Mouse (Mus musculus): ENCODE data around the gene Bloc1s3. TPM values are rescaled to one million over a fixed set of nuclear protein-coding genes. Genes with fewer than 3 reads are reported as not detected.
"Not testable (repeated sequence)": the region's sequence is repeated elsewhere in the genome, so short reads cannot be mapped to it uniquely, and the experiment has no call there.

Bloc1s3 gene
- polyA plus RNA-seq, 1 experiment from 2014 or later, result 0.74 TPM

DNA sequence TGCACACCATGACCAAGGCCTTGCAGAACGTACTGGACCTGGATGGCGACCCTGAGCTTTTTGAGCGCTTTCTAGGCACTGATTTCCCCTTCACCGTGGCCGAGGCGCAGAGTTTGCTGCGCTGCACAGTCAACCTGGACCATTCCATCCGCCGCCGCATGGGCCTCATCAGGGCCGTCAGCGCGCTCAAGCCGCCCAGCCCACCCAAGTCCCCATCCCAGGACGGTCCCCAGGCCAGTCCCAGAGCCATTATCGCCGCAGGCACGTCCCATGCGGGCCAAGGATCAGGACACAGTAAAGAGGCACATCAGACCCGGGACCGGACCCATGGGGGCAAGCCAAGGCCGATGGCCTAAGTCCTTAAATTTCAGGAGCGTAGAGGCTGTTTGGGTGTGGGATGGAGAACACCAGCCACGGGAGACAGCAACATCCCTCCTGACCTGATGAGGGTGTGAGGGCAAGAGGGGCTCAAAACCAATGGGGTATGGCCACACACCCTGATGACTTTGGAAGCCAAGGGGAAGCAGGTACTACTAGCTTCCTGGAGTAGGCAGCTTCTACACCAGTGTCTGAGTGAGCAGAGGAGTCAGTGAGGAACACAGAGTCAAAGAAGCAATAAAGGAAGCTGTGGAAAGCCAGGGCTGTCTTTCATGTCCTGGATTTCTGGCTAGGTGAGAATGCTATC is 16.4 kb upstream of the Bloc1s3 start:
- peak overlapping the region; percentile 45 for H3K4me3 ChIP-seq (ENCODE audit: low read depth, low read length)
- peak overlapping the region; percentile 54 for H3K9ac ChIP-seq (ENCODE audit: low read depth, low read length)
- peak; percentile 16; the same call in 1 of the 2 replicates for ATAC-seq (ENCODE audit: low read depth)
- H3K4me1 ChIP-seq (ENCODE audit: control insufficient read depth, insufficient read depth, low read length), result peaks cover 8% of the 10 kb centered on the region; the same call in 1 of the 2 replicates
- 14% methylated on average over 23 of the region's 24 CpGs for WGBS
- H3K36me3 ChIP-seq (ENCODE audit: control insufficient read depth, insufficient read depth, low read length), result peaks cover 12% of the 10 kb centered on the region
- no peak for DNase-seq (ENCODE audit: low spot score)
- H3K27me3 ChIP-seq (replicated peaks; ENCODE audit: control insufficient read depth, insufficient read depth, low read length), result peaks cover 62% of the 10 kb centered on the region
- H3K27ac ChIP-seq (replicated peaks; ENCODE audit: low read depth, low read length), result no peak overlapping the region
- peak overlapping the region; percentile 86 for H3K4me2 ChIP-seq (ENCODE audit: low read depth, low read length)
- H3K9me3 ChIP-seq (ENCODE audit: control insufficient read depth, low read length), result no peaks in the 10 kb centered on the region

DNA sequence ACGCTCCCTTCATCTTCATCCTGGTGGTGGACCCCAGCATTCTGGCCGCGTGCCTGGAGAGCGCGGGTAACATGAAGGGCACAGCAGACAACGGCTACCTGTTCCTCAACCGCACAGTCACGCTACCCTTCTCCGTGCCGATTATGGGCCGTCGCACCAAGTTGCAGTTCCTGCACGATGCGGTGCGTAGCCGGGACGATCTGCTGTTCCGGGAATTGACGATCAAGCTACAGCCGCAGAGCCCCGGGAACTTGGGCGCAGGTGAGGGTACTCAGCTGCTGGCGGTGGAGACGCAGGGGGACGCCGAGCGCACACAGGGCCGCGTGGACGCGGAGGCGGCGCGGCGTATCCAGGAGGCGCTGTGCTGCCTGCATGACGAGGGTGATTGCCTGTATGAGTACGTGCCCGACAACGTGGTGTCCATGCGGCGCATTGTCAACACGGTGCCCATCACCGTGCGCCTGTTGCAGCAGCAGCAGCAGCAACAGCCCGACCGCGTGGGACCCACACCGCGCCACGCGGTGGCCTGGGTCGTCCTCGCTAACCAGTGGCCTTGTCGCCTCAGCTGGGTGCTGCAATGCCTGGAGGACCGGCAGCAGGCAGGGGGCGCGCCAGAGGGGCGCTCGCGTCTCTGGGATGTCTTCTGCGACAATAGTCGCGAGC is 15.7 kb upstream of the Bloc1s3 start:
- ATAC-seq (ENCODE audit: low read depth), result peak; percentile 76
- under 1% methylated on average over 44 of the region's 64 CpGs for WGBS

GRCm38 (mm10) chr7:19523017-19523756 is 15.0 kb upstream of the Bloc1s3 start:
- 15% methylated on average over 34 of the region's 72 CpGs for WGBS
- peaks cover 76% of the 10 kb centered on the region for H3K27me3 ChIP-seq (replicated peaks; ENCODE audit: control insufficient read depth, insufficient read depth, low read length)
- no peak overlapping the region for H3K27ac ChIP-seq (replicated peaks; ENCODE audit: low read depth, low read length)
- peaks cover 8% of the 10 kb centered on the region; the same call in 1 of the 2 replicates for H3K4me1 ChIP-seq (ENCODE audit: control insufficient read depth, insufficient read depth, low read length)
- DNase-seq (ENCODE audit: low spot score) (no peak), ATAC-seq (ENCODE audit: low read depth) (no peak)
- H3K4me3 ChIP-seq (ENCODE audit: low read depth, low read length), result peak overlapping the region; percentile 45
- H3K36me3 ChIP-seq (ENCODE audit: control insufficient read depth, insufficient read depth, low read length), result no peaks in the 10 kb centered on the region
- H3K9ac ChIP-seq (ENCODE audit: low read depth, low read length), result peak overlapping the region; percentile 54
- no peaks in the 10 kb centered on the region for H3K9me3 ChIP-seq (ENCODE audit: control insufficient read depth, low read length)
- peak overlapping the region; percentile 86 for H3K4me2 ChIP-seq (ENCODE audit: low read depth, low read length)

More for the DNA sequence above, 15.7 kb upstream of the Bloc1s3 start:
- H3K36me3 ChIP-seq (ENCODE audit: control insufficient read depth, insufficient read depth, low read length), result peaks cover 6% of the 10 kb centered on the region; the same call in 1 of the 2 replicates
- no peaks in the 10 kb centered on the region for H3K9me3 ChIP-seq (ENCODE audit: control insufficient read depth, low read length)
- peak overlapping the region; percentile 86 for H3K4me2 ChIP-seq (ENCODE audit: low read depth, low read length)
- H3K27me3 ChIP-seq (replicated peaks; ENCODE audit: control insufficient read depth, insufficient read depth, low read length), result peaks cover 69% of the 10 kb centered on the region
- H3K9ac ChIP-seq (ENCODE audit: low read depth, low read length), result peak overlapping the region; percentile 54
- DNase-seq (ENCODE audit: low spot score), result peak; percentile 63
- H3K27ac ChIP-seq (replicated peaks; ENCODE audit: low read depth, low read length), result no peak overlapping the region
- peak overlapping the region; percentile 45 for H3K4me3 ChIP-seq (ENCODE audit: low read depth, low read length)
- H3K4me1 ChIP-seq (ENCODE audit: control insufficient read depth, insufficient read depth, low read length), result peaks cover 8% of the 10 kb centered on the region; the same call in 1 of the 2 replicates

DNA sequence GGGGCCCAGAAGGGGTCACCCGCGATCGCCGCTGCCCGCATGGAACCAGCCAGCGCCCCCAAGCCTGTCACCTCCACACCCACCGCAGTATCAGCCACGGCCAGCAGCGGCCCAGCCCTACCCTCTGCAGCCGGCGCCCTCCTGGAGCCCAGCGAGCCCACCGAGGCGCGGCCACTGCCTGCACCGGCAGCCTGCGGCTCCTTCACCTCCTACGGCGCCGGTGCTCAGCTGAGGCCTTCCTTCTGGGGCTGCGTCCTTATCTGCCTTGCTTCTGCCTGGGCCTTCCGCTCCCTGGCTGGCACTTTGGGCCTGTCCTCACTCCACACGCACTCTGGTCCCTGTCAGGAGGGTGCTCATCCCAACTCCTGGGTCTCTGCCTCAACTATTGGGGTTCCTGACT is 11.9 kb upstream of the Bloc1s3 start:
- Histone ChIP-seq H3K9ac (ENCODE audit: low read depth, low read length) (peak overlapping the region; percentile 53), H3K4me2 (ENCODE audit: low read depth, low read length) (peak overlapping the region; percentile 43), H3K27me3 (replicated peaks; ENCODE audit: control insufficient read depth, insufficient read depth, low read length) (peaks cover 78% of the 10 kb centered on the region), H3K9me3 (ENCODE audit: control insufficient read depth, low read length) (no peaks in the 10 kb centered on the region), H3K27ac (replicated peaks; ENCODE audit: low read depth, low read length) (no peak overlapping the region), H3K4me3 (ENCODE audit: low read depth, low read length) (peak overlapping the region; percentile 14; the same call in 1 of the 2 replicates), H3K4me1 (ENCODE audit: control insufficient read depth, insufficient read depth, low read length) (peaks cover 8% of the 10 kb centered on the region), H3K36me3 (ENCODE audit: control insufficient read depth, insufficient read depth, low read length) (no peaks in the 10 kb centered on the region)
- no peak for DNase-seq (ENCODE audit: low spot score)
- WGBS, result 11% methylated on average over 15 of the region's 23 CpGs
- no peak for ATAC-seq (ENCODE audit: low read depth)

DNA sequence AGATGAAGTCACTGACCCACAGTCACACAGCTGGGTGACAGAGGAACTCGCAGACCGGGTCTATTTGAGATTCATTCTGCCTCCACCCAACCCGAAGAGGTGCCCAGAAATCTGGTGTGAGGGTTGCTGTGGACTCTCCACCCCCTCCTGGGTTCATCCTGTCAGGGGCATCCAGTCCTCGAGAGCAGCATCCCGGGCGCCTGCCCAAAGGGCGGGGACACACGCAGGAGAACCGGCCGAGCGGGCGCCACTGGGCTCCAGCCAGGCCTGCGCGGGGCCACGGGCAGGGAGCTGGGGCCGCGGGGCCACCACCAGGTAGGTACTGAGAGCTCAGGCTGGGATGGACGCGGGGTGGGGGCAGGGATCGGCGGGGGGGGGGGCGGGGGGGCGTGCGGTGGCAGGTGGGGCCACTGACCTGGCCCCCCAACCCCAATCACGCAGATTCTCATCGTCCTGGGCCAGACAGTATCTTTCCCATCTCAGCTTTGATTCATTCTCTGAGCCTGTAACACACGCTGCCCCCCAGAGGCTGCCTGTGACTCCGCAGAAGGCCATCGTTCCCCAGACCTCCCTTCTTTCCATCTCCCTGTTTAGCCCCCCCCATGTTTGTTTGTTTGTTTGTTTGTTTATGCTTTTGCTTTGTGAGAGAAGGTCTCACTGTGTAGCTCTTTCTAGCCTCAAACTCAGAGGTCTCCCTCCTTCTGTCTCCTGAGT is 9.6 kb upstream of the Bloc1s3 start, which contains the start of gene Nkpd1:
Gene Nkpd1, plus strand, starts transcription at position 187 of the 714 bp plus-strand sequence.
- DNase-seq (ENCODE audit: low spot score) (no peak), ATAC-seq (ENCODE audit: low read depth) (no peak)
- Histone ChIP-seq H3K27ac (replicated peaks; ENCODE audit: low read depth, low read length) (no peak within 1 kb of the TSS), H3K4me2 (ENCODE audit: low read depth, low read length) (peak within 1 kb of the TSS; percentile 43), H3K27me3 (replicated peaks; ENCODE audit: control insufficient read depth, insufficient read depth, low read length) (peaks cover 56% of the 10 kb centered on the region), H3K4me3 (ENCODE audit: low read depth, low read length) (peak within 1 kb of the TSS; percentile 17), H3K9ac (ENCODE audit: low read depth, low read length) (peak within 1 kb of the TSS; percentile 54), H3K36me3 (ENCODE audit: control insufficient read depth, insufficient read depth, low read length) (no peaks in the 10 kb centered on the region), H3K9me3 (ENCODE audit: control insufficient read depth, low read length) (no peaks in the 10 kb centered on the region), H3K4me1 (ENCODE audit: control insufficient read depth, insufficient read depth, low read length) (no peaks in the 10 kb centered on the region; the same call in 1 of the 2 replicates)
- WGBS, result 10% methylated on average over 9 of the region's 29 CpGs

DNA sequence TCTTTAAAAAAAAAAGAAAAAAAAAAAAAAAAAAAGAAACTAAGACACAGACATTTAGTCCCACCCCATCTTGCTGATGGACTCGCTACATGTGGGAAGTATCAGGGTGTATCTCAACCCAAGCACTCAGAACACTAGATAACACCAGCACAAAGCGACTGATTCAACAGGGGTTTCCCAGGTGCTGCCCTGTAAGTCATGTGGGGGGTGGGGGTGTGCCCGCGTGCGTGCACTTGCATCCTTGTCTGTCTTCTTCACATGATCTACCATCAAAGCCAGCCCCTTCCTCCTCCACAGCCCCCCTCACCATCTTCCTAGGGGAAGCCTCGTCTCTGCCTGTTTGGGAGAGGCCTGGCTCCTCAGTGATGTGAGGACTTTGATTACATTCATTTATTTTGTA is 4.2 kb upstream of the Bloc1s3 start:
- no peaks in the 10 kb centered on the region for H3K4me1 ChIP-seq (ENCODE audit: control insufficient read depth, insufficient read depth, low read length)
- H3K4me3 ChIP-seq (ENCODE audit: low read depth, low read length), result no peak overlapping the region
- H3K9ac ChIP-seq (ENCODE audit: low read depth, low read length), result no peak overlapping the region
- H3K4me2 ChIP-seq (ENCODE audit: low read depth, low read length), result no peak overlapping the region
- H3K27me3 ChIP-seq (replicated peaks; ENCODE audit: control insufficient read depth, insufficient read depth, low read length), result 0 out of 2 replicates have a peak, but pooled peaks cover 5% of the 10 kb centered on the region
- H3K27ac ChIP-seq (replicated peaks; ENCODE audit: low read depth, low read length), result no peak overlapping the region
- no peak for DNase-seq (ENCODE audit: low spot score)
- WGBS, result 76% methylated on average over 6 of the region's 6 CpGs
- H3K36me3 ChIP-seq (ENCODE audit: control insufficient read depth, insufficient read depth, low read length), result no peaks in the 10 kb centered on the region
- no peaks in the 10 kb centered on the region for H3K9me3 ChIP-seq (ENCODE audit: control insufficient read depth, low read length)
- no peak for ATAC-seq (ENCODE audit: low read depth)

GRCm38 (mm10) chr7:19511934-19512333 is 3.8 kb upstream of the Bloc1s3 start:
- not testable (repeated sequence) for H3K36me3 ChIP-seq (ENCODE audit: control insufficient read depth, insufficient read depth, low read length); H3K27ac ChIP-seq (replicated peaks; ENCODE audit: low read depth, low read length); DNase-seq (ENCODE audit: low spot score); H3K4me3 ChIP-seq (ENCODE audit: low read depth, low read length); H3K4me1 ChIP-seq (ENCODE audit: control insufficient read depth, insufficient read depth, low read length); H3K9ac ChIP-seq (ENCODE audit: low read depth, low read length); H3K27me3 ChIP-seq (replicated peaks; ENCODE audit: control insufficient read depth, insufficient read depth, low read length); H3K9me3 ChIP-seq (ENCODE audit: control insufficient read depth, low read length); ATAC-seq (ENCODE audit: low read depth); H3K4me2 ChIP-seq (ENCODE audit: low read depth, low read length)
- WGBS, result 94% methylated on average over 6 of the region's 7 CpGs

DNA sequence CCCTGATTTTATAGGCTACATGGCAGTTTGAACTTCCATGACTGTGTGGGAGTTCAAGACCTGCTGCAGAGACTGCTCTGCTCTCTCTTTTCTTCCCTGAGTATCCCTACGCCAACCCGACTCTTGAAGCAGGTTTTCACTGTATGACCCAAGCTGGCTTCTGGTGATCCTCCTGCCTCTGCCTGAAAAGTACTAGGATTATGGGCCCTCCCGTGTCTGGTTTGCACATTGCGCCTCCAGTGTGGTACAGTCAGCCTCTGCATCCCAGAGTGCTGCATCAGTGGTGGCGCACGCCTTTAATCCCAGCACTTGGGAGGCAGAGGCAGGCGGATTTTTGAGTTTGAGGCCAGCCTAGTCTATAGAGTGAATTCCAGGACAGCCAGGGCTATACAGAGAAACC is 1.6 kb upstream of the Bloc1s3 start:
- H3K4me1 ChIP-seq (ENCODE audit: control insufficient read depth, insufficient read depth, low read length), result no peaks in the 10 kb centered on the region
- H3K36me3 ChIP-seq (ENCODE audit: control insufficient read depth, insufficient read depth, low read length), result no peaks in the 10 kb centered on the region
- H3K27me3 ChIP-seq (replicated peaks; ENCODE audit: control insufficient read depth, insufficient read depth, low read length), result no peaks in the 10 kb centered on the region
- DNase-seq (ENCODE audit: low spot score) (no peak), ATAC-seq (ENCODE audit: low read depth) (no peak)
- no peak overlapping the region for H3K27ac ChIP-seq (replicated peaks; ENCODE audit: low read depth, low read length)
- 96% methylated on average over 7 of the region's 7 CpGs for WGBS
- H3K9me3 ChIP-seq (ENCODE audit: control insufficient read depth, low read length), result no peaks in the 10 kb centered on the region
- H3K4me2 ChIP-seq (ENCODE audit: low read depth, low read length), result peak overlapping the region; percentile 98
- H3K4me3 ChIP-seq (ENCODE audit: low read depth, low read length), result peak overlapping the region; percentile 81
- H3K9ac ChIP-seq (ENCODE audit: low read depth, low read length), result no peak overlapping the region
